Mouse (Mus musculus): ENCODE measurements around the gene 9330182L06Rik. TPM values are rescaled to one million over a fixed set of nuclear protein-coding genes. Genes with fewer than 3 reads are reported as not detected.

Gene 9330182L06Rik
- polyA plus RNA-seq, 1 experiment, result 0.16 TPM

DNA sequence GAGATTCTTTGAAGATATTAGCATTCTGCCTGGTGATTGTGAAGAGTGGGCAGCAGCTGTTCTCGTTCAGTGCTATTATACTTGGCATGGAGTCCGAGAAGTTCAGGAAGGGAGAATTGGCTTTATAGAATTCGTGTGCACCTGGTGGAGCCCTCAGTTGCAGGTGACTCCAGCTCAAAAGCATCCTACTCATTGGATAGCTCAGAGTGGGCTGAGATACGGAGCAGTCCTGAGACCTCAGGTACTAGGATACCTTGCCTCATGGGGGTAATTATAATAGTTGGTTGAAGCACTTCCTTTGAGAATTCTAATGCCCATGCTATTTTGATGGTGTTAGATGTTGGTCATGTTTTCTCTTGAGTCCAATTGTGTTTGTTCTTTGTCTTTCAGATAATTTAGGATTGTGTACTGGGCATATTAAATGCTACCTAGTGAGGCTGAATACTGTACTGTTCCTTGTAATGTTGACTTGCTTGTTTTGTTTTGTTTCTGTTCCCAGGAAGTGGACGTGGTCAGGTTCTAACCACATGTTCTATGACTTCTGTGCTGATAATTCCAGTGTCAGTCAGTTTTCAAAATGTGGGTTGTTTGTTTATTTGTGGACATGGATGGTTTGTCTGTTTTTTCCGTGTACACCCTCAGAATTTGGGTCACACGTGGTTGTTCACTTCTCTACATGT lies 96.2 kb downstream of the 9330182L06Rik start:
- Histone ChIP-seq H3K27ac (ENCODE audit: insufficient read depth, low read depth, low read length) (no peak overlapping the region), H3K4me1 (ENCODE audit: control insufficient read depth, insufficient read depth, low read length) (no peaks in the 10 kb centered on the region), H3K36me3 (ENCODE audit: control insufficient read depth, insufficient read depth, low read length) (no peaks in the 10 kb centered on the region), H3K27me3 (replicated peaks; ENCODE audit: control insufficient read depth, insufficient read depth, low read length) (no peaks in the 10 kb centered on the region), H3K4me3 (ENCODE audit: insufficient read depth, low read depth, low read length) (no peak overlapping the region)
- 80% methylated on average over 7 of the region's 7 CpGs for WGBS
- no peak for TF ChIP-seq CTCF (conservative IDR thresholded peaks at IDR 0.05; ENCODE audit: insufficient read depth, insufficient read length, low read depth, low read length)
- no peak for TF ChIP-seq POLR2A (IDR thresholded peaks at IDR 0.05; ENCODE audit: low read depth, low read length)
- DNase-seq, result no peak

GRCm38 (mm10) chr5:9364937-9365336 lies 99.0 kb downstream of the 9330182L06Rik start:
- 17% methylated on average over 1 of the region's 1 CpGs for WGBS
- no peak for TF ChIP-seq POLR2A (IDR thresholded peaks at IDR 0.05; ENCODE audit: low read depth, low read length)
- no peak for TF ChIP-seq CTCF (conservative IDR thresholded peaks at IDR 0.05; ENCODE audit: insufficient read depth, insufficient read length, low read depth, low read length)

DNA sequence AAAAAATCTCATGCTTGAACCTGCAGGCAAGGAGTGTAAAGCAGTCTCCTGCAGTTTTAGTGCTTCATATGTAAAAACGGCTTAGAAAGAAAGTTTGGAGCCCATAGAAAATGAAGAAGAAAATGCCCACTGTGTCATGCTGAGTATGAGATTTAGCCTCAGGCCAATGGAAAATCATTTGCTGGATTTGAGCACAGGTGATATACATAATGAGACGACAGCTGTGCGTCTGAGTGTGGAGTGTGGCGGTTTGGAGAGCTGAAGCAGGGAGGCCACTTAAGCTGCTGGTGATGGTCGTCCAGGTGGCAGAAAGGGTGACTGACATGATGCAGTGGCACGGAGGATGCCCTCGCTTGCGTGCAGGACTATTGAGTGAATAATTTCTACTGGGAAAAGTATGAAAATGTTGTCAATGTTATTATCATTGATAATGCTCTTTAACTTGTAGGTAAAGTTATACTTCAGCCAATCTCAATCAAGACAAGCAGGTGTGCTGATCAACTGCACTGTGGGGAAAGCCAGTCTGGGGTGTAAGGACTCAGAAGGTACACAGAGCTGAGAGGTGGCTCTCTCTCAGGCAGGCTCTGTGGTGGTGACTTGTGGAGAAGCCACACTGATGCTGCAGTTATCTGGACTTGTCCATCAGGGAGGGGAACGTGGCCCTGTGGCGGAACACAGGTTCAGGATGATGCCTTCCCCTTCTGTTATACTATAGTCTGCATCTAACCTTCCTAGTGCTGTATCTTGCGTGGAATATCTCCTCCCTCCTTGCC lies 102.2 kb downstream of the 9330182L06Rik start:
- Histone ChIP-seq H3K36me3 (ENCODE audit: control insufficient read depth, insufficient read depth, low read length) (no peaks in the 10 kb centered on the region), H3K4me1 (ENCODE audit: control insufficient read depth, insufficient read depth, low read length) (no peaks in the 10 kb centered on the region), H3K27ac (ENCODE audit: insufficient read depth, low read depth, low read length) (no peak overlapping the region), H3K27me3 (replicated peaks; ENCODE audit: control insufficient read depth, insufficient read depth, low read length) (no peaks in the 10 kb centered on the region), H3K4me3 (ENCODE audit: insufficient read depth, low read depth, low read length) (no peak overlapping the region)
- TF ChIP-seq POLR2A (IDR thresholded peaks at IDR 0.05; ENCODE audit: low read depth, low read length), result no peak
- TF ChIP-seq CTCF (conservative IDR thresholded peaks at IDR 0.05; ENCODE audit: insufficient read depth, insufficient read length, low read depth, low read length), result no peak
- no peak for DNase-seq
- WGBS, result 65% methylated on average over 11 of the region's 11 CpGs

More at GRCm38 (mm10) chr5:9364937-9365336, 99.0 kb downstream of the 9330182L06Rik start:
- no peaks in the 10 kb centered on the region for H3K4me1 ChIP-seq (ENCODE audit: control insufficient read depth, insufficient read depth, low read length)
- H3K36me3 ChIP-seq (ENCODE audit: control insufficient read depth, insufficient read depth, low read length), result no peaks in the 10 kb centered on the region
- no peak overlapping the region for H3K4me3 ChIP-seq (ENCODE audit: insufficient read depth, low read depth, low read length)
- H3K27me3 ChIP-seq (replicated peaks; ENCODE audit: control insufficient read depth, insufficient read depth, low read length), result no peaks in the 10 kb centered on the region
- no peak for DNase-seq
- no peak overlapping the region for H3K27ac ChIP-seq (ENCODE audit: insufficient read depth, low read depth, low read length)

DNA sequence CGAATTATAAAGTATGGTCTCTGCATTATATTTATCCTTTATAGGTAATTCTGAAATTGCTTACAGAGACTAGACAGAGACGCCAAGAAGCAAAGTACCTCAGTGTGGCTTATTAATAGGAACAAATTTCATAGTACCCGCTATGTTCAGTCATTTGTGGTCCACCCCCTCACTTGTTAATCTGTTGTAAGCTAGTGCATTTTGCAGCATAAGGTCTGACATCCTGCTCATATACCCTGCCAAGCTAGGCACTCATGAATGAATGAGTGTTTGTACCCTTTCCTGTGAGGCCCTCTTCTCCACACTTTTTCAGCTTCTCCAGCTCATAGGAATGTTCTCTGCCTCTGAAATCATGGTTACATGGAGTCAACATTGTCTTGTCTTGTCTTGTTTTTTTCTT lies 105.2 kb downstream of the 9330182L06Rik start:
- DNase-seq, result no peak
- H3K27me3 ChIP-seq (replicated peaks; ENCODE audit: control insufficient read depth, insufficient read depth, low read length), result no peaks in the 10 kb centered on the region
- no peak for TF ChIP-seq POLR2A (IDR thresholded peaks at IDR 0.05; ENCODE audit: low read depth, low read length)
- no peak for TF ChIP-seq CTCF (conservative IDR thresholded peaks at IDR 0.05; ENCODE audit: insufficient read depth, insufficient read length, low read depth, low read length)
- no peak overlapping the region for H3K27ac ChIP-seq (ENCODE audit: insufficient read depth, low read depth, low read length)
- no peaks in the 10 kb centered on the region for H3K4me1 ChIP-seq (ENCODE audit: control insufficient read depth, insufficient read depth, low read length)
- WGBS, result 90% methylated on average over 3 of the region's 3 CpGs
- no peaks in the 10 kb centered on the region for H3K36me3 ChIP-seq (ENCODE audit: control insufficient read depth, insufficient read depth, low read length)
- no peak overlapping the region for H3K4me3 ChIP-seq (ENCODE audit: insufficient read depth, low read depth, low read length)

DNA sequence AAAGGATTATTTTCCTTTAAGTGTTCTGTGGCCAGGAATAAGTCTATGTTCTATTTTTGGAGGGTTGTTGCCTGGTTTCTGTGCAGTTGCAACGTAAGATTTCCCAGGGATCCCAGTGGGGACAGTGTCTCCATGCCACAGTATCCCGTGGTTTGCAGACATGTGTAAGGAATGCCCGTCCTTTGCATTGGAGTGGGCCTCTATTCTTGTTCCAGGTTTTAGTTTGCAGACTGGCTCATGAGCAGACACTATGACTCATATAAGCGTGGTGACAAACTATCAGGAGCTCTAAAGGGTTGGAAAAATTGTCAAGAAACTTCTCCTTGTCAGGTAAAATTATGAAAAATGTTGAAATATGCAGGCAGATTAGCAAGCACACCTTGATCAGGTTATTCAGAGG lies 107.4 kb downstream of the 9330182L06Rik start:
- Histone ChIP-seq H3K27ac (ENCODE audit: insufficient read depth, low read depth, low read length) (no peak overlapping the region), H3K27me3 (replicated peaks; ENCODE audit: control insufficient read depth, insufficient read depth, low read length) (no peaks in the 10 kb centered on the region), H3K36me3 (ENCODE audit: control insufficient read depth, insufficient read depth, low read length) (no peaks in the 10 kb centered on the region), H3K4me1 (ENCODE audit: control insufficient read depth, insufficient read depth, low read length) (no peaks in the 10 kb centered on the region), H3K4me3 (ENCODE audit: insufficient read depth, low read depth, low read length) (no peak overlapping the region)
- no peak for DNase-seq
- no peak for TF ChIP-seq POLR2A (IDR thresholded peaks at IDR 0.05; ENCODE audit: low read depth, low read length)
- no peak for TF ChIP-seq CTCF (conservative IDR thresholded peaks at IDR 0.05; ENCODE audit: insufficient read depth, insufficient read length, low read depth, low read length)
- WGBS, result 85% methylated on average over 4 of the region's 4 CpGs

GRCm38 (mm10) chr5:9389968-9390367 lies 124.0 kb downstream of the 9330182L06Rik start:
- no peak for DNase-seq

DNA sequence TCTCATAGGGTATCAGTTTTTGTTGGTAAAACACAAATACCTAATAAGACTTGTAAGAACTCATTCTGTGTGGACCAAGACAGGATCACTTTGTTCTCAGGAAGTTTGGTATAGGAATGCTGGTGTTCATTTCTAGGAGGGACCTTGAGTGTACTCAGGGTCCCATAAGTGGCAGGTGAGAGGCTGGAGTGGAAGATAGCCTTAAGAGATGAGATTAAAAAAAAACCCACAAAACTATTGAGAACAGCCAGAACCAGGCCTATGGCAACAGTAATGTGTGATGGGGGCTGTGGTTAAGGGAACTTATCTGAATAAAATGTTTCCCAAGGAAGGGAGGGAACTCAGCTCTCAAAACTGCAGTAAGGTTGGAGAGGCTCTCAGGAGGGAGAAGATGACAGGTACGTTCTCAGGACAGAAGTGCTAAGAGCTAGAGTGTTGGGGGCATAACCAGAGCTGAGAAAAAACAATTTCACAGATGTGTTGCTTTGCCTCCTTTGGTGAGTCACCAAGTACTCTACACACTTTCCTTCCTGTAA lies 126.0 kb downstream of the 9330182L06Rik start:
- Histone ChIP-seq H3K4me3 (ENCODE audit: insufficient read depth, low read depth, low read length) (no peak overlapping the region), H3K27me3 (replicated peaks; ENCODE audit: control insufficient read depth, insufficient read depth, low read length) (no peaks in the 10 kb centered on the region), H3K27ac (ENCODE audit: insufficient read depth, low read depth, low read length) (no peak overlapping the region), H3K4me1 (ENCODE audit: control insufficient read depth, insufficient read depth, low read length) (no peaks in the 10 kb centered on the region), H3K36me3 (ENCODE audit: control insufficient read depth, insufficient read depth, low read length) (no peaks in the 10 kb centered on the region)
- DNase-seq, result no peak
- WGBS, result 52% methylated on average over 1 of the region's 1 CpGs
- TF ChIP-seq CTCF (conservative IDR thresholded peaks at IDR 0.05; ENCODE audit: insufficient read depth, insufficient read length, low read depth, low read length) (no peak), POLR2A (IDR thresholded peaks at IDR 0.05; ENCODE audit: low read depth, low read length) (no peak)

More at GRCm38 (mm10) chr5:9389968-9390367, 124.0 kb downstream of the 9330182L06Rik start:
- H3K36me3 ChIP-seq (ENCODE audit: control insufficient read depth, insufficient read depth, low read length), result no peaks in the 10 kb centered on the region
- no peak overlapping the region for H3K4me3 ChIP-seq (ENCODE audit: insufficient read depth, low read depth, low read length)
- H3K27ac ChIP-seq (ENCODE audit: insufficient read depth, low read depth, low read length), result no peak overlapping the region
- TF ChIP-seq POLR2A (IDR thresholded peaks at IDR 0.05; ENCODE audit: low read depth, low read length), result no peak
- TF ChIP-seq CTCF (conservative IDR thresholded peaks at IDR 0.05; ENCODE audit: insufficient read depth, insufficient read length, low read depth, low read length), result no peak
- WGBS, result 70% methylated on average over 7 of the region's 7 CpGs
- H3K27me3 ChIP-seq (replicated peaks; ENCODE audit: control insufficient read depth, insufficient read depth, low read length), result no peaks in the 10 kb centered on the region
- no peaks in the 10 kb centered on the region for H3K4me1 ChIP-seq (ENCODE audit: control insufficient read depth, insufficient read depth, low read length)

Measured in kidney, adult 2 months (tissue).